Mouse (Mus musculus): ENCODE results near the gene Sgpl1. TPM values are rescaled to one million over a fixed set of nuclear protein-coding genes. Genes with fewer than 3 reads are reported as not detected.

The Sgpl1 gene
- polyA plus RNA-seq, 1 experiment from 2014 or later = 62.9 TPM

- H3K36me3 ChIP-seq = no peaks in the 10 kb centered on the region
- 60% methylated on average over 14 of the region's 14 CpGs for WGBS
- H3K27me3 ChIP-seq = peaks cover 14% of the 10 kb centered on the region
- H3K4me2 ChIP-seq = no peak overlapping the region
- H3K27ac ChIP-seq = no peak overlapping the region
- no peaks in the 10 kb centered on the region for H3K4me1 ChIP-seq
- 0 out of 2 replicates have a peak, but pooled peaks have one; percentile 33 for ATAC-seq (replicated peaks; ENCODE audit: low FRiP score)
- no peak overlapping the region for H3K4me3 ChIP-seq (replicated peaks)
- no peak overlapping the region for H3K9ac ChIP-seq
- H3K9me3 ChIP-seq (replicated peaks) = 0 out of 2 replicates have a peak, but pooled peaks cover 4% of the 10 kb centered on the region
Measured at GRCm38 (mm10) chr10:61051993-61052613, 95.4 kb downstream of the Sgpl1 start.

Small RNA genes within 50 kb of the gene (microRNA-seq; reads per million reads assigned to microRNA genes)
- gene Gm44308 = not detected

Other genes starting within 250 kb of the Sgpl1 start
- gene Pcbd1, start 58.4 kb downstream of the Sgpl1 start, polyA plus RNA-seq (2015; fragmentation: Nextera tagmentation; extraction: Ambion mirVana) = 144 and 153 TPM in 2 replicates
- gene Tbata, start 24.3 kb upstream of the Sgpl1 start, polyA plus RNA-seq (2015; fragmentation: Nextera tagmentation; extraction: Ambion mirVana) = 0.23 TPM in 1 of 2 replicates, not detected in the other
- gene Adamts14, start 125.7 kb upstream of the Sgpl1 start, polyA plus RNA-seq (2015; fragmentation: Nextera tagmentation; extraction: Ambion mirVana) = 1.3 and 1.9 TPM in 2 replicates
- not detected in 2 replicates for gene Prf1, start 150.1 kb upstream of the Sgpl1 start, polyA plus RNA-seq (2015; fragmentation: Nextera tagmentation; extraction: Ambion mirVana)
- 33.5 and 37.3 TPM in 2 replicates for gene Pald1, start 235.8 kb upstream of the Sgpl1 start, polyA plus RNA-seq (2015; fragmentation: Nextera tagmentation; extraction: Ambion mirVana)